Mouse (Mus musculus) embryo, embryonic 11.5 days (tissue): ENCODE results near the gene Kcnk10.
A peak's percentile ranks its signal among the peaks of the same experiment; 100 is the strongest.

Source experiments
- DNase-seq: peaks from one replicate; pipeline ENCODE4 v3.0.0-alpha.2; 2012; ENCODE audit warnings: low read depth, low spot score

Gene Kcnk10

DNA sequence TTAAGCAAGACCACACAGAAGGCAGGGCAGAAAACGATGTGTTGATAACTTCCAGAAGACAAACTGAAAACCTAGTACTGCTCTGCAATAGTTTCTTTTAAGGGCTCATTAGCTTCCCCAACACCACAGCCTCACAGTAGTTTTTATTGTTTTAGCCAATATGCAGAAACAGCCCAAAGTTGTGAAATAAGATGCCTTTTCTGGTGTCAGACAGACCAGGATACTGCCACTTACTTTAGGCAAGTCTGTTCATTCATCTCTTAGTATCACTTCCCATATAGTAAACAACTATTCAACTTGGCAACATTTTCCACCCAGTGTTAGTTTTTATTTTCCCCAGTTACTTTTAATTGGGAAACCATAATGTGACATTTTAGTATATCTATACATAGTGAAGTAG, 171.5 kb downstream of the Kcnk10 start:
- DNase-seq = no peak

DNA sequence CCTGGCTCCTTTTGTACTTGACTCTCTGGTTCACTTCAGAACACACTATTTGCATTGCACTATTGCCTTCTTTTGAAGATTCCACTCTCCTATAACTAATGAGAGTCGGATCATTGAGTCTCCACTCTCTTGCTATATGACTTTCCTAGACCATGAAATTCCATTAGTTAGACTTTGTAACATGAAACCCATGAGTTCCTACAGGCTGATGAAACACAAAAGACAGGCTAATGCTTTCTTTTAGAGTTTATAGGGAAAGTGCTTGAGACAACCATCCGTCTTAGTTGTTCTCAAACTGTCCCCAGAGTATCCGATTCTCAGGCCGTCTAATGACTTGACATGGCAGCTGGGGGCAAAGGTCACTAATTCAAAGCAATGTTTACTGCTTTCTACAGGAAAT, 172.0 kb downstream of the Kcnk10 start:
- peak; percentile 34 for DNase-seq

DNA sequence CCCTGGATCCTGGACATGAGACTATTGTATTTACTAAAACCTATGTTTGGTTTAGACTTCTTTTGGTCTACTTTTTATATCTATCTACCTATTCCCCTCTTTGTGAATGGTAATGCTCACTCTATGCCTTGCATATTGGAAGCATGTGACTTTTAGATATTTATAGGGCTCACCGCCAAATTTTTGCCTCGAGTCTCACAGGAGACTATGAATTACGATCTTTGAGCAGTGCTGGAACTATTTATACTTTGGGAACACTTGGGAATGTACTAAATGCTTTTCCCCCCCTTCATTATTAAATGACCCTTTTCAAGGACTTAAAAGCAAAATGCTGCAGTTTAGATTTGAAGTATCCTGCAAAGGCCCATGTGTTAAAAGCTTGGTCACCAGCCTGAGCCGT, 181.5 kb downstream of the Kcnk10 start:
- no peak for DNase-seq

DNA sequence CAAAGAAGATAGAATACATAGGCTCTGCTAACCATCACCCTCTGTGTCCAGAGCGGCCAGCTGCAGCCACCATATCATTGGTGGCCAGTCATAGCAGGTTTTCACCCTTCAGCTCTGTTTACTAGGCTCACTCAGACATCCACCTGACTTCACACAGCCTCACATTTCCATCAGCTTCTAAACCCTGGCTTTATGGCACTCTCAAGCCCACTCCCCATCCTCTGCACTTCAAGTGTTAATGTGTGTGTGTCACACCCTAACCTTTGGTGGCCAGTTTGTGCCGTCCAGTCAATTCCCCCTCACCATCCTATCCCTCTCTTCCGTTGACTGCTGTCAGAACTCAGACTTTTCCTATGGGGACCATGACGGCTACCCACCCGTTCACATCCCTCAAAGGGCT, 184.0 kb downstream of the Kcnk10 start:
- DNase-seq = no peak

DNA sequence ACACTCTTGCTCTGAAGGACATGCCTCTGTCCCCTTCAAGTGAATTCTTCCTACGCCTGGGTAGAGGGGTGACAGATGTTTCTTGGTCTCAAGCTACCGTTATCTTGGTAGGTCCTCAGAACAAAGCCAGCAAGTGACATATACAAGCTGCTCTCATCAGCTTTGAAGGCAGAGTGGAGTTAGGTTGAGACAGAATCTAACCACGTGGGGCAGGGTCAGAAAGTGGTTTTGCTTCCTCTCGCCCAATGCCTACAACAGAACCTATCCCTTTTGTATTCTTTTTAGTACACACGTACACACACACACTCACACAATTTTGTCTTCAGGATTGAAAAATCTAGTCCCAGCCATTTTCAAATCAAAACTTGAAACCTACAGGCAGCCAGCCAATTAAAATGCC, 186.8 kb downstream of the Kcnk10 start:
- no peak for DNase-seq

DNA sequence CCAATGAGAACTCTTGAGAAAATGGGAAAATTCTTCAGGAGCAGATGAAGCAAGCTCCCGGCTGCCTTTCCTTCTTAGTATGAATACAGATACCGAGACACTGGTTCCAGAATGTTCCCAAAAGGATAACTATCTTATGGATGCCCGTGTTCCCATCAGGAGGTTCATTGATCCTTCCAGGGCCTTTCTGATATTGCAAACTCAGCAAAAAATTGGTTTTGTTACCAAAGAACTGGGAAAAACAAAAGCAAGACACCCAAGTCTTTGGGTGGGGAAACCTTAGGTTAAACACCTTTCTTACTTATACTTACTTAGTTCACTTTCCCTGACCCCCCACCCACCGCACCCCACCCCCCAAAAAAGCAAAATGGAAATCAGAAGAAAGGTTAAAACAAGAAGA, 188.5 kb downstream of the Kcnk10 start:
- no peak for DNase-seq
